Mouse (Mus musculus) myocyte (in vitro differentiated cells): ENCODE results near the gene Prkcb.

Experiments
- MAX ChIP-seq: IDR thresholded peaks from one replicate; pipeline ENCODE4 v1.6.1; 2011; ENCODE audit warnings: low read depth, mild to moderate bottlenecking, control low read depth
- MYOD1 ChIP-seq, 3 experiments: IDR thresholded peaks; one replicate each; pipeline ENCODE4 v1.6.1; 2011; ENCODE audit warnings: control low read depth in 2 of 3, low read depth in 2 of 3, mild to moderate bottlenecking in 2 of 3, moderate library complexity in 1 of 3; ENCODE audit not compliant: insufficient read length in 2 of 3, control insufficient read depth in 1 of 3
- POLR2A ChIP-seq: IDR thresholded peaks from one replicate; pipeline ENCODE4 v1.6.1; 2011; ENCODE audit warnings: low read depth, mild to moderate bottlenecking, control low read depth, moderate library complexity; ENCODE audit not compliant: insufficient read length
- REST ChIP-seq: IDR thresholded peaks from one replicate; pipeline ENCODE4 v1.6.1; 2011; ENCODE audit warnings: mild to moderate bottlenecking, control low read depth, moderate library complexity; ENCODE audit not compliant: insufficient read depth, insufficient read length
- TCF12 ChIP-seq: IDR thresholded peaks from one replicate; pipeline ENCODE4 v1.6.1; 2011; ENCODE audit warnings: mild to moderate bottlenecking, control low read depth; ENCODE audit not compliant: poor library complexity, insufficient read depth, severe bottlenecking
- USF1 ChIP-seq: IDR thresholded peaks from one replicate; pipeline ENCODE4 v1.6.1; 2011; ENCODE audit warnings: low read depth, mild to moderate bottlenecking, control low read depth, moderate library complexity

GRCm38 (mm10) chr7:122268983-122269486 lies 19.5 kb upstream of the Prkcb start:
- TF ChIP-seq MAX, result no peak
- no peak for TF ChIP-seq POLR2A
- no peak for TF ChIP-seq USF1
- no peak for TF ChIP-seq REST
- no peak for TF ChIP-seq MYOD1 (IDR thresholded peaks at IDR 0.05; ENCODE audit: control insufficient read depth in 1 of 3, insufficient read length in 2 of 3, low read depth in 2 of 3)
- TF ChIP-seq TCF12, result no peak
